Comparison of ENCODE assay signal across 8 mouse cellular contexts in genomic region chr12:49473371-49473770, GRCm38 (mm10).
A peak's percentile ranks its signal among the peaks of the same experiment; 100 is the strongest.
DNase-seq lines count a peak whose midpoint lies in the region; TF ChIP-seq lines count a peak whose summit lies in the region.
"Had no signal": no experiment of that assay in that cellular context is flagged by ENCODE, and none has a peak within 500 bp of the region (broad histone marks: within the 10 kb centered on the region; RNA-seq: fewer than 3 reads in every experiment).

No protein-coding gene starts in this region.

- TF ChIP-seq CTCF in brain, embryonic 14.5 days (IDR thresholded peaks at IDR 0.05; ENCODE audit: borderline replicate concordance, extremely low read depth, insufficient read depth, insufficient read length), result no peak

- peak; percentile 54 for DNase-seq in brain, embryonic 14.5 days (ENCODE audit: low read depth)
- DNase-seq in frontal cortex, postnatal 36 days (ENCODE audit: low spot score in 2 of 2), result peak; percentile 66 to 81
- DNase-seq in layer of hippocampus, adult 11-12 months (ENCODE audit: low spot score), result peak; percentile 78
- peak; percentile 78 to 83 for DNase-seq in right cerebral cortex, postnatal 10 days (ENCODE audit: low spot score in 2 of 2)
- no peak for DNase-seq in kidney, postnatal 36 days
- DNase-seq in kidney, postnatal 10 days, result no peak
- DNase-seq in kidney, postnatal 14 days, result no peak
- DNase-seq: thymus, postnatal 25 days had no signal

- TF ChIP-seq POLR2A in brain, embryonic 14.5 days (IDR thresholded peaks at IDR 0.05; ENCODE audit: borderline replicate concordance, extremely low read depth, insufficient read depth, insufficient read length, poor library complexity, severe bottlenecking), result no peak

Comparison
In these comparisons a context has a peak if more than half of its experiments do, and no peak if none do; other contexts are left out.
1. DNase-seq: peak in brain, embryonic 14.5 days (single experiment), frontal cortex, postnatal 36 days (2 of 2), layer of hippocampus, adult 11-12 months (single experiment) and right cerebral cortex, postnatal 10 days (2 of 2); none in kidney, postnatal 36 days (0 of 2), kidney, postnatal 10 days (single experiment) and kidney, postnatal 14 days (single experiment).